Mouse (Mus musculus): ENCODE measurements around the gene Mon1b.
A peak's percentile ranks its signal among the peaks of the same experiment; 100 is the strongest.

Mon1b gene

GRCm38 (mm10) chr8:113634670-113635591 is at the start of gene Mon1b:
Gene Mon1b (plus strand): TSS chr8:113635587.
- DNase-seq (ENCODE audit: low spot score in 2 of 2): peak; percentile 99 to 100

DNA sequence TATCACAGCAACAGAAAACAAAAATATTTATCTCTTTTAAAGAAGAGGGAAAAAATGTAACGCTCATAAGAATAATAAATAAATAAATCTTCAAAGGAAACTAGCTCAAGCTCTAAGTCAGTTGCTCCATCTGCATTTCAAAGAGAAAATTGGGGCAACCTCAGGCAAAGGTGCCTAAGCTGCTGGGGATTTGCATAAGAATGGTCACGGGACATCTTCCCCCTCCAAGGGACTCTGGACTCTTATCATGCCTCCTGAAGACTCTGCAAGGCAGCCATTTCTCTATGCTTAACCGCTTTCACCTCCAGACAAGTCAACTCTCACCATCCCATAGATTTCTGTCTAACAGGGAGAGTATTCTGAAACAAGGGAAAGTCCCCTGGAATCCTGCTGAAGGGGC is 37.0 kb upstream of the Mon1b start:
- no peak for DNase-seq (ENCODE audit: low spot score in 2 of 2)

DNA sequence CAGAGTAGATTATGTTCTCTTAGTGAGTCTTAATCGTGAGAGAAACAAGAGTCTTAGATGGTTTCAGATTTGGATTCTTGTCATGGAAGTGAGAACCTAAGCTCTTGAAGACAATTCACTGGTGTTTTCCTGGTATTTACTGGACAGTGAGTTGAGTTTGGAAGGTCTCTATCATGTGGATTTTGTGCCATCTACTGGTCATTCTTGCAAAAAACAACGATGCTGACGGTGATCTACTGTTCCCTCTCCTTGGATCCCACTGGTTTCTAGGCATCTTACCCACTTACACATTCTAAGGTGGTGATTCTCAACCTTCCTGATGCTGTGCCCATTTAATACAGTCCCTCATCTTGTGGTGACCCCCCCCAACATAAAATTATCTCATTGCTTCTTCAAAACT is 2.8 kb upstream of the Mon1b start:
- peak; percentile 25 to 32 for DNase-seq (ENCODE audit: low spot score in 2 of 2)

DNA sequence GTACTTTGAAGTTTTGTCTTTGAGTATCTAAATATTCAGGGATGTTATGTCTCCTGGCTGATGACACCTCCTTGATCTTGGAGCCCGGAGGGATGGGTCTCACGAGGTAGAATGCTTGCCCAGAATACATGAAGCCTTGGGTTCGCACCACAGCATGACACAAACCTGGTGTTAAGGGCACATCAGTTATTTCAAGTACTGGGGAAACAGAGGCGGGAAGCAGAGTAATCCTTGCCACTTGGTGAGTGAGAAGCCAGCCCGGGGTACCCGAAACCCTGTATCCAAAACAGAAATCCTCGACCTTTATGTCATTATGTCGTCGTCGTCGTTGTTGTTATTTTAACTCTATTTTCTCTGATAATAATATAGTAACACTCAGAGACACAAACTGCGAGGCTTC is 1.2 kb upstream of the Mon1b start:
- DNase-seq (ENCODE audit: low spot score in 2 of 2): no peak

GRCm38 (mm10) chr8:113635592-113636279 is 349 bp downstream of the Mon1b start:
- DNase-seq (ENCODE audit: low spot score in 2 of 2): no peak

DNA sequence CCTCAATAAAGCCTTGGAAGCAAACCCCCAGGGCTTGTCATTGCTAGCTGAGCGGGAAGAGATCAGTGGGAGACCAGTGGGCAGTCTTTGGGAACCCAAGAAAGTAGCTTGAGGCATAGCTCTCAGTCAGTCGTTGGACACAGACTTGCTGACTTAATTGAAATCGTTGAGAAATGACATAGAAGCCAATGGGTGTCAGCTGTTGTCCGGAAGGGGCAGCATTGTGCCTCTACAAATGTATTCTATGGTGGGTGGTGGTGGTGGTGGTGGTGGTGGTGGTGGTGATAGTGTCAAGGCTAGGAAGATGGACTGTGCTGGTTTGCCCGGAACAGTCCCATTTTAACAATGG is 867 bp downstream of the Mon1b start:
- DNase-seq (ENCODE audit: low spot score in 2 of 2): no peak

- no peak for DNase-seq (ENCODE audit: low spot score in 2 of 2)
These were observed 5.0 kb downstream of the Mon1b start for GRCm38 (mm10) chr8:113640357-113640756.

DNA sequence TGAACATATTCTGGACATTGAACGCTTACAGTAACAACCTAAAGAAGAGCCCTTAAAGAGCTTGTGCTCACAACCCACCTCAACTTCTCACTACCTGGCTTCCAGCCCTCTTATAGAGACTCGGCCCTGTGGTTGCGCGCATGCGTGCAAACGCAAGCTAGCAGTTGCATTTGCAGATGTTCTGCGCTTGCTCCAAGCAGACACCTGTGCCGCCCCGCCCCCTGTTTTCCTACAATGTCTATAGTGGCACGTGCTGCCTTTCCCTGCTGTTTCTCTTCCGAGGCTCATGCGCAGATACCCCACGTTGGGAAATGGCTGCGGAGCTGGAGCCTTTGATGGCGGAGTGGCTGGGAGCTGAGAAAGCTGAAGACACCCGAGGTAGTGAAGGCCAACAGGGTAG is 7.5 kb downstream of the Mon1b start, which contains the start of gene Syce1l:
TSS of gene Syce1l (plus strand) at position 288 of the 400 bp plus-strand sequence.
- no peak for DNase-seq (ENCODE audit: low spot score in 2 of 2)

- DNase-seq (ENCODE audit: low spot score in 2 of 2): no peak
These were observed 8.3 kb downstream of the Mon1b start for GRCm38 (mm10) chr8:113643479-113644210.

- no peak for DNase-seq (ENCODE audit: low spot score in 2 of 2)
These were observed 9.8 kb downstream of the Mon1b start for GRCm38 (mm10) chr8:113645220-113645619.

DNA sequence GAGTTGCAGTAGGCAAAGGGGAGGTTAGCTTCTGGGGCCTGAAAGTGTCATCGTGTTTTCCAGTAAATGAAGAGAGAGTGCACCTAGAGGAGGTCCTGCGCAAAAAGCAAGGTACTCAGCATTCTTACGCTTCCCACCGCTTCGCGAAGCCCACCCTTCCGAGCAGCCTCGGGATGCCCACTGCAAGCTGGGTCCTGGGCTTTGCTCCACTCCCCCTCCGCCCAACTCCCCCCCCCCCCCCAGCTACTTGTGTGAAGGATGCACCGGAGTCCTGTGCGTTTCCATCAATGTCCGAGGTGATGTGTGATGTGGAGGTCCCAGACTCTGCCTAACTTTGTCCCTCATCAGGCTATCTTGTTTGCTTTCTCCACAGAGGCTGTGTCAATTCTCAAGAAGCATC is 17.1 kb downstream of the Mon1b start:
- no peak for DNase-seq (ENCODE audit: low spot score in 2 of 2)

DNA sequence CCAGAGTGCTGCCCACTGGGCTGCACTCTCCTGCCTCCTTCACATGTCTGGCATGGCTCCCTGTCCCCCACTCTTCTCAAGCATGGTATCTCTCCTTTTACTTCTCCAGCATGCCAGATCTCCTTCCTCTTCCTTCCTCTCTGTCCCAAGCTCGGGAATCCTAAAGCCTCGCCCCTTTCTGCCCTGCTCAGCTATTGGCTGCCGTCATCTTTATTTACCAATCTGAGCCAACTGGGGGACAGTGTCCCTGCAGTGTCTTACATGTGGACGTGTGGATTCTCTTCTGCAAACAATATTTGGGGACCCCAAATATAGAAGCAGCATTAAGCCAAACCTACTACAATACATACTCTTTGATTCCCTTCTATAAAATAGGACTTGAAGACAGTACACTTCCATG is 17.8 kb downstream of the Mon1b start:
- DNase-seq (ENCODE audit: low spot score in 2 of 2): no peak

- no peak for DNase-seq (ENCODE audit: low spot score in 2 of 2)
These were observed 20.8 kb downstream of the Mon1b start for GRCm38 (mm10) chr8:113656154-113656553.

GRCm38 (mm10) chr8:113656681-113657298 is 21.4 kb downstream of the Mon1b start:
- no peak for DNase-seq (ENCODE audit: low spot score in 2 of 2)

GRCm38 (mm10) chr8:113660128-113660527 is 24.7 kb downstream of the Mon1b start:
- DNase-seq (ENCODE audit: low spot score in 2 of 2): no peak

DNA sequence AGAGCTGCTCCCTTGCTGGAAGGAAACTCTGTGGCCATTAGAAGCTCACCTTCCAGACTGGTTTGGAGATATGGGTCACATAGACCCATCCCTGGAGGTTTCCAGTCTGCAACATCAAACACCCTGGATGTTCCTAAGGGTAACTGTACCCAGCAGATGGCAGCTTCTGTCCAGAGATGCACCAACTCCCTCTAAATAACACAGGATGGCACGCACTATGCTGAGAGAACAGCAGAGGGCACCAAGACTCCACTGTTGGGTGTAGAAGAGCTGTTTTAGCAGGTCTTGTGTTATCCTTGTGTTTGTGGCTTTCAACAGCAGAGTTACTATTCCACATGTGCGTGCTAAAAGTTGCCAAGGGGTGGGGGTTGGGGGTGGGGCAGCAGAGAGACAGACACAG is 29.2 kb downstream of the Mon1b start:
- peak; percentile 25 to 58 for DNase-seq (ENCODE audit: low spot score in 2 of 2)

GRCm38 (mm10) chr8:113665036-113665435 is 29.6 kb downstream of the Mon1b start:
- DNase-seq (ENCODE audit: low spot score in 2 of 2): no peak

- DNase-seq (ENCODE audit: low spot score in 2 of 2): no peak
These were observed 30.6 kb downstream of the Mon1b start for GRCm38 (mm10) chr8:113665951-113666350.

DNA sequence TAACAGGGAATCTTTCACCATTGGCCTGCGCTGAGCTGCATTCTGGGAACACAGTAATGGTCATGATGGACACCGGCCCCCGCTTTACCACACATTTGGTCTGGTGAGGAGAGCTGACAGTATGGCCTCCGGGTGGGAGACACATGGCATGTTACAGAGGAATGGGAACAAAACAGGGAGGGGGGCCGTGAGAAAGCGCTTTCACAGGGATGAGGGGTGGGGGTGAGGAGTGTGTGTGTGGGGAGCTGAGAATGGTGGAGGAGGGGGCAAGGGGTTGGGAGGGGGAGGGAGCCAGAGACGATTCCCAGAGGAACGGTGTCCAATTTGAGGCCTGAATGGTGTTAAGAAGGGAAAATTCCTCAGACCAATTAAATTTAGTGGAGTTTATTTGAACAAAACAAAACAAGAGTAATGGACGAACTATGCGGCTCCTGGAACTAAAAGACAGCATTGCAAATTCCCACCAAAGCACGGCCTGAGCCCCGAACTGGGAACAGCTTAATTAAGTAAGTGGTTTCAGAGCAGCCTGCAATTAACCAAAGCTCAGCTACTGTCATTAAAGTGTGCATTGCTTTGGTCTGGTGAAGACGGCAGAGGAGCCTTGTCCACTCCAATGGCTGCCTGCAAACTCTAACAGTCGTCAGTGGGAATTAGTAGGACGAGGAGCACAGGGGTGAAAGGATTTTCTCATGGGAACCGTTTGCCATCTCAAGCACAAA is 31.5 kb downstream of the Mon1b start:
- DNase-seq (ENCODE audit: low spot score in 2 of 2): no peak

GRCm38 (mm10) chr8:113669924-113670323 is 34.5 kb downstream of the Mon1b start:
- DNase-seq (ENCODE audit: low spot score in 2 of 2): no peak

DNA sequence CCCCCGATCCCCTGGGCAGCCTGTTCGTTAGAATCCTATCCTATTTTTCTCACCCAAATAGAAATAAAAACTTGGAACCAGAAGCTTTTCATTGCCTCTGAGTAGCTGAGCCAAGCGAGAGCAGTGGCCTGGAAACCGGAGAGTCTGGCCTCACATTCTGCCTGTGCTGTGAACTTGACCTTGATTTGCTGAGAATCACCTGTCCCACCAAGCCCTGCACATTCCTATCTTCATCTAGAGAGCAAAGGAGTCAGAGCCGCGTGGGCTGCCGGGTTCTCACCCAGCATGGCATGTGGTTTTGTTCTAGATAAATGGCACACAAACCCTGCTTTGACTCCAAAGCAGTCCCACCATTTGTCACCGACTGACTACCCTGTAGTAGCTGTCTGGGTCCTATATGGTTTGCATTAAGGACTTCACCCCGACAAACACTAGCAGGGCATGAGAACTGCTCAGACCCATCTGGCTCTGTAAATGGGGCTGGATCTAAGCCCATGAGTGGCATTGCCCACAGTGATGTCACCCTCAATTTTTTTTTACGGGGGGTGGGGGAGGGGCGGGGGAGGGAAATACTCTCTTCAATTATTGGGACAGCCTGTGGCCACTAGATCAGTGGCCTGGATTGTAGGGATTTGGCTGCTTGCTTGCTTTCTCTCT is 37.3 kb downstream of the Mon1b start:
- no peak for DNase-seq (ENCODE audit: low spot score in 2 of 2)

All from heart, adult 9 months (tissue).